Mouse (Mus musculus): ENCODE measurements at regions not wholly inside any gene's neighbourhood (a gene's known extent, or its start where the extent isn't known, plus 50 kb on each side); places are given as distances from the start of the nearest gene placed in this dataset.

GRCm38 (mm10) chr3:120885401-120885800, 286.1 kb downstream of the Rwdd3 start:
- no peaks in the 10 kb centered on the region for H3K79me2 ChIP-seq (ENCODE audit: control insufficient read depth, insufficient read depth, low read length, poor library complexity)
- TF ChIP-seq TBP (IDR thresholded peaks at IDR 0.05; ENCODE audit: low read depth, low read length) (no peak), ZMIZ1 (IDR thresholded peaks at IDR 0.05; ENCODE audit: low read depth, low read length) (no peak), HCFC1 (IDR thresholded peaks at IDR 0.05; ENCODE audit: low read depth, low read length) (no peak), UBTF (IDR thresholded peaks at IDR 0.05; ENCODE audit: borderline replicate concordance, insufficient read depth, low read depth, low read length) (no peak), POLR2AphosphoS5 (IDR thresholded peaks at IDR 0.05; ENCODE audit: borderline replicate concordance, low read depth, low read length) (no peak), RCOR1 (IDR thresholded peaks at IDR 0.05; ENCODE audit: low read depth, low read length) (no peak), ZNF384 (IDR thresholded peaks at IDR 0.05; ENCODE audit: low read depth, low read length) (no peak), ZC3H11A (IDR thresholded peaks at IDR 0.05; ENCODE audit: low read depth, low read length) (no peak)
- no peak overlapping the region for H3K4me3 ChIP-seq (ENCODE audit: control insufficient read depth in 1 of 2, insufficient read depth in 1 of 2, low read depth in 2 of 2, low read length in 2 of 2)
- no peaks in the 10 kb centered on the region for H3K27me3 ChIP-seq (ENCODE audit: control insufficient read depth in 1 of 2, insufficient read depth in 2 of 2, low read length in 2 of 2)
- DNase-seq (ENCODE audit: low read depth, low spot score) = no peak
- no peaks in the 10 kb centered on the region for H3K9me3 ChIP-seq (replicated peaks; ENCODE audit: insufficient read depth, low read length)
- H3K27ac ChIP-seq (ENCODE audit: control insufficient read depth, low read depth, low read length) = no peak overlapping the region
- no peaks in the 10 kb centered on the region for H3K4me1 ChIP-seq (ENCODE audit: control insufficient read depth in 1 of 2, insufficient read depth in 2 of 2, low read length in 2 of 2)
- H3K36me3 ChIP-seq (ENCODE audit: control insufficient read depth in 1 of 2, insufficient read depth in 2 of 2, low read length in 2 of 2) = no peaks in the 10 kb centered on the region
- no peak overlapping the region for H3K9ac ChIP-seq (ENCODE audit: control insufficient read depth, low read depth, low read length, poor library complexity, severe bottlenecking)

GRCm38 (mm10) chr3:120884189-120884588, 287.3 kb downstream of the Rwdd3 start:
- H3K9ac ChIP-seq (ENCODE audit: control insufficient read depth, low read depth, low read length, poor library complexity, severe bottlenecking) = no peak overlapping the region
- TF ChIP-seq BHLHE40 (IDR thresholded peaks at IDR 0.05; ENCODE audit: borderline replicate concordance, low read depth, low read length) (no peak), MEF2A (IDR thresholded peaks at IDR 0.05; ENCODE audit: extremely low read depth, insufficient replicate concordance, low read depth, low read length, poor library complexity, severe bottlenecking) (no peak), CHD1 (IDR thresholded peaks at IDR 0.05; ENCODE audit: low read depth, low read length) (no peak), USF2 (IDR thresholded peaks at IDR 0.05; ENCODE audit: borderline replicate concordance in 1 of 2, insufficient read depth in 1 of 2, low read depth in 1 of 2, low read length in 2 of 2) (no peak), GATA1 (IDR thresholded peaks at IDR 0.05; ENCODE audit: low read depth, low read length) (no peak), JUND (IDR thresholded peaks at IDR 0.05; ENCODE audit: low read depth, low read length) (no peak), ZKSCAN1 (IDR thresholded peaks at IDR 0.05; ENCODE audit: low read depth, low read length) (no peak)
- DNase-seq (ENCODE audit: low read depth, low spot score) = no peak
- no peaks in the 10 kb centered on the region for H3K9me3 ChIP-seq (replicated peaks; ENCODE audit: insufficient read depth, low read length)
- H3K4me1 ChIP-seq (ENCODE audit: control insufficient read depth in 1 of 2, insufficient read depth in 2 of 2, low read length in 2 of 2) = no peaks in the 10 kb centered on the region
- H3K36me3 ChIP-seq (ENCODE audit: control insufficient read depth in 1 of 2, insufficient read depth in 2 of 2, low read length in 2 of 2) = no peaks in the 10 kb centered on the region
- no peaks in the 10 kb centered on the region for H3K27me3 ChIP-seq (ENCODE audit: control insufficient read depth in 1 of 2, insufficient read depth in 2 of 2, low read length in 2 of 2)
- no peak overlapping the region for H3K4me3 ChIP-seq (ENCODE audit: control insufficient read depth in 1 of 2, insufficient read depth in 1 of 2, low read depth in 2 of 2, low read length in 2 of 2)
- H3K27ac ChIP-seq (ENCODE audit: control insufficient read depth, low read depth, low read length) = no peak overlapping the region
- H3K79me2 ChIP-seq (ENCODE audit: control insufficient read depth, insufficient read depth, low read length, poor library complexity) = no peaks in the 10 kb centered on the region

Data from MEL (cell line).